In the genomic region with DNA sequence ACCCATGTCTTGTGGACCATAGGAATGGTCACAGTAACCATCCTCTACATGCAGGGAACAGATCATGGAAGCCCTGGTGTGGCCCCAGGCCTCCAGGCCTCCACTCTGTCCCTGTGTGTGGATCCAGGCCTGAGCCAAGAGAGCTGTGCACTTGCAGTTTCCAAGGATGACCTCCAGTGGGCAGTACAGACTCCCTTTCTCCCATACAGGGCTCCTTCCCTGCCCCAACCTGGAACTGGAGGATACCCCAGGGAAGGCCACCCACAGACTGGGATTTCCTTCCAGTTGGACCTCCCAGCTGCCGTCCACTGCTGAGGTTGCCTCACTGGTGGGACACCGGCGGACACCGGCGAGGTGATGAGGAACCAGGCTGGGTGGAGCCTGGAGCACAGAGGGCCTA, we compare ENCODE assay signal across 8 mouse cellular contexts. TPM values are rescaled to one million over a fixed set of nuclear protein-coding genes. Genes with fewer than 3 reads are reported as not detected.
DNase-seq lines count a peak whose midpoint lies in the region; ATAC-seq and TF ChIP-seq lines count a peak whose summit lies in the region.

No protein-coding gene starts in this region.

- H3K27ac ChIP-seq in heart, embryonic 11.5 days (ENCODE audit: low read depth, low read length), result no peak overlapping the region
- no peak overlapping the region for H3K27ac ChIP-seq in bone marrow macrophage, adult 2 months (ENCODE audit: insufficient read depth, low read depth, low read length)
- H3K27ac ChIP-seq in small intestine, adult 2 months (ENCODE audit: insufficient read depth, low read depth, low read length), result peak overlapping the region; percentile 56; the same call in 1 of the 2 replicates

- peaks cover 5% of the 10 kb centered on the region for H3K4me1 ChIP-seq in heart, embryonic 11.5 days (ENCODE audit: control insufficient read depth, insufficient read depth, low read length)
- H3K4me1 ChIP-seq in bone marrow macrophage, adult 2 months (ENCODE audit: control insufficient read depth, insufficient read depth, low read length), result no peaks in the 10 kb centered on the region
- H3K4me1 ChIP-seq in small intestine, adult 2 months (ENCODE audit: control insufficient read depth, insufficient read depth, insufficient read length, low read length), result peaks cover 29% of the 10 kb centered on the region

- no peak for TF ChIP-seq POLR2A in bone marrow macrophage, adult 2 months (IDR thresholded peaks at IDR 0.05; ENCODE audit: borderline replicate concordance, low read depth, low read length)
- no peak for TF ChIP-seq POLR2A in small intestine, adult 2 months (IDR thresholded peaks at IDR 0.05; ENCODE audit: low read depth, low read length)

- no peaks in the 10 kb centered on the region for H3K9me3 ChIP-seq in heart, embryonic 11.5 days (replicated peaks; ENCODE audit: control insufficient read depth, low read length)

- intact Hi-C loops in heart, postnatal 25 days (cut with DNase I), result no loop called here
- intact Hi-C loops in gastrocnemius, postnatal 14 days (cut with DNase I; ENCODE audit: low total_unique reads), result loop anchor here (5.0 kb wide), 1 partner anchor 106 kb away; no protein-coding TSS in a partner anchor

- TF ChIP-seq CTCF in C2C12 (IDR thresholded peaks at IDR 0.05; ENCODE audit: control insufficient read depth, insufficient read depth, insufficient read length), result peak; percentile 47
- TF ChIP-seq CTCF in bone marrow macrophage, adult 2 months (IDR thresholded peaks at IDR 0.05; ENCODE audit: low read depth, low read length), result peak; percentile 26; the same call in 1 of the 2 replicates
- TF ChIP-seq CTCF in small intestine, adult 2 months (IDR thresholded peaks at IDR 0.05; ENCODE audit: extremely low read depth, insufficient read length, insufficient replicate concordance, low read depth, low read length), result peak; percentile 68; the same call in 1 of the 2 replicates

- H3K4me3 ChIP-seq in heart, embryonic 11.5 days (ENCODE audit: low read depth, low read length), result no peak overlapping the region
- no peak overlapping the region for H3K4me3 ChIP-seq in C2C12 (ENCODE audit: insufficient read depth, poor library complexity, severe bottlenecking)
- H3K4me3 ChIP-seq in bone marrow macrophage, adult 2 months (ENCODE audit: insufficient read depth, low read length), result no peak overlapping the region
- no peak overlapping the region for H3K4me3 ChIP-seq in small intestine, adult 2 months (ENCODE audit: low read depth, low read length)

- 0 out of 2 replicates have a peak, but pooled peaks have one; percentile 27 for ATAC-seq in heart, embryonic 11.5 days (replicated peaks; ENCODE audit: insufficient number of reproducible peaks, low FRiP score, low TSS enrichment)

- H3ac ChIP-seq in C2C12 (ENCODE audit: control insufficient read depth, insufficient read length, low read depth), result no peak overlapping the region

- H3K4me2 ChIP-seq in heart, embryonic 11.5 days, result no peak overlapping the region

- H3K9ac ChIP-seq in heart, embryonic 11.5 days (ENCODE audit: low read depth, low read length), result no peak overlapping the region

- 48% methylated on average over 5 of the region's 5 CpGs for WGBS in heart, embryonic 11.5 days (ENCODE audit: insufficient replicate concordance)
- 86% methylated on average over 5 of the region's 5 CpGs for WGBS in small intestine, adult 2 months

- peaks cover 45% of the 10 kb centered on the region for H3K27me3 ChIP-seq in heart, embryonic 11.5 days (ENCODE audit: control insufficient read depth, insufficient read depth, low read length)
- H3K27me3 ChIP-seq in C2C12 (ENCODE audit: control insufficient read depth, insufficient read depth, insufficient read length), result peaks cover 4% of the 10 kb centered on the region
- H3K27me3 ChIP-seq in small intestine, adult 2 months (ENCODE audit: control insufficient read depth, insufficient read depth, low read length), result no peaks in the 10 kb centered on the region

- no peaks in the 10 kb centered on the region for H3K79me2 ChIP-seq in C2C12 (ENCODE audit: control insufficient read depth, insufficient read depth)

- H3K36me3 ChIP-seq in heart, embryonic 11.5 days (ENCODE audit: control insufficient read depth, insufficient read depth, low read length), result no peaks in the 10 kb centered on the region
- no peaks in the 10 kb centered on the region for H3K36me3 ChIP-seq in C2C12 (ENCODE audit: control insufficient read depth, insufficient read depth)
- no peaks in the 10 kb centered on the region for H3K36me3 ChIP-seq in small intestine, adult 2 months (ENCODE audit: control insufficient read depth, insufficient read depth, low read length)

- no peak for DNase-seq in heart, postnatal 25 days (ENCODE audit: low spot score)
- peak; percentile 19 to 57 for DNase-seq in kidney, postnatal 36 days
- no peak for DNase-seq in gastrocnemius, postnatal 14 days
- no peak for DNase-seq in ovary, postnatal 10 days (ENCODE audit: low spot score)

- H3K79me3 ChIP-seq in C2C12 (ENCODE audit: low read depth), result no peaks in the 10 kb centered on the region

TF ChIP-seq in C2C12, 6 proteins besides CTCF, POLR2A, EP300 and RAD21:
- TF ChIP-seq CEBPB (IDR thresholded peaks at IDR 0.05; ENCODE audit: low read depth) (no peak), MYOG (IDR thresholded peaks at IDR 0.05; ENCODE audit: control insufficient read depth, extremely low read depth, insufficient read length) (no peak), USF1 (IDR thresholded peaks at IDR 0.05; ENCODE audit: low read depth) (no peak), MAX (IDR thresholded peaks at IDR 0.05) (no peak), FOSL1 (IDR thresholded peaks at IDR 0.05; ENCODE audit: insufficient read depth, low read length, poor library complexity, severe bottlenecking) (no peak), MYOD1 (IDR thresholded peaks at IDR 0.05; ENCODE audit: control insufficient read depth, insufficient read length, low read depth) (no peak)

RNA-seq across cellular contexts. Expression of a gene that starts 29.6 kb away (rescaled TPM):
- polyA plus RNA-seq in heart, embryonic 11.5 days (2014; fragmentation: Nextera tagmentation; extraction: Ambion mirVana), result 14.3 TPM in 2 replicates
- total RNA-seq in heart, postnatal 25 days (2021), result 10 to 100 TPM; 11.8 to 13.7 TPM
- 2.7 TPM for polyA plus RNA-seq in C2C12 (2012; fragmentation: generic; extraction: Trizol)
- polyA plus RNA-seq in bone marrow macrophage, adult 2 months (2012; ENCODE audit: insufficient read depth, insufficient read length, missing spikeins), result not detected in 2 replicates
- polyA plus RNA-seq in small intestine, adult 2 months (2012; rRNA removed), result 8.9 and 18.0 TPM in 2 replicates
- total RNA-seq in gastrocnemius, postnatal 14 days (2021), result 10 to 100 TPM in 1 of 2 experiments, 1 to 10 TPM in 1; 8.5 to 10.1 TPM

RNA-seq across cellular contexts. Expression of a gene that starts 56.5 kb away (rescaled TPM):
- polyA plus RNA-seq in heart, embryonic 11.5 days (2014; fragmentation: Nextera tagmentation; extraction: Ambion mirVana), result 0.19 TPM in 1 of 2 replicates, not detected in the other
- not detected for total RNA-seq in heart, postnatal 25 days (2021)
- not detected for polyA plus RNA-seq in C2C12 (2012; fragmentation: generic; extraction: Trizol)
- polyA plus RNA-seq in bone marrow macrophage, adult 2 months (2012; ENCODE audit: insufficient read depth, insufficient read length, missing spikeins), result not detected in 2 replicates
- polyA plus RNA-seq in small intestine, adult 2 months (2012; rRNA removed), result 0.16 TPM in 1 of 2 replicates, not detected in the other
- total RNA-seq in gastrocnemius, postnatal 14 days (2021), result not detected

Comparison
In these comparisons a context has a peak if more than half of its experiments do, and no peak if none do; other contexts are left out.
1. DNase-seq: peak in kidney, postnatal 36 days (2 of 2); none in heart, postnatal 25 days (single experiment), gastrocnemius, postnatal 14 days (single experiment) and ovary, postnatal 10 days (single experiment).
2. Peak in every context shown above with its lines, with median percentiles within 50 percentile points of each other: CTCF ChIP-seq.